Mouse (Mus musculus) liver, adult 2 months (tissue): ENCODE measurements around the gene Rgs12. TPM values are rescaled to one million over a fixed set of nuclear protein-coding genes. Genes with fewer than 3 reads are reported as not detected.

Experiments
- DNase-seq: peaks from one replicate; pipeline ENCODE4 v3.0.0-alpha.2; 2011; ENCODE audit warnings: low read depth, low spot score; ENCODE audit errors: extremely low read depth
- H3K27ac ChIP-seq: fragments of 200-500 bp; replicated peaks from 2 replicates; pipeline ENCODE4 v1.5.1; 2012; ENCODE audit warnings: low read depth, mild to moderate bottlenecking, control low read depth, inconsistent platforms, low read length; ENCODE audit not compliant: insufficient read depth
- H3K27me3 ChIP-seq: fragments of 200-500 bp; 2 replicates; pipeline ENCODE4 v1.6.1; 2012; ENCODE audit warnings: mild to moderate bottlenecking, moderate library complexity, low read length, inconsistent platforms; ENCODE audit not compliant: control insufficient read depth, insufficient read depth
- H3K36me3 ChIP-seq: fragments of 200-500 bp; 2 replicates; pipeline ENCODE4 v1.6.1; 2012; ENCODE audit warnings: low read length, inconsistent platforms; ENCODE audit not compliant: control insufficient read depth, insufficient read depth
- H3K4me1 ChIP-seq: fragments of 200-500 bp; 2 replicates; pipeline ENCODE4 v1.6.1; 2011; ENCODE audit warnings: low read length; ENCODE audit not compliant: control insufficient read depth, insufficient read depth
- H3K4me3 ChIP-seq: fragments of 200-500 bp; 2 replicates; pipeline ENCODE4 v1.5.1; 2011; ENCODE audit warnings: low read depth, mild to moderate bottlenecking, control low read depth, low read length, moderate library complexity; ENCODE audit not compliant: insufficient read depth
- H3K79me2 ChIP-seq: fragments of 200-500 bp; 2 replicates; pipeline ENCODE4 v1.6.1; 2012; ENCODE audit warnings: inconsistent platforms, mild to moderate bottlenecking, low read length, moderate library complexity; ENCODE audit not compliant: control insufficient read depth, insufficient read depth
- H3K9ac ChIP-seq: fragments of 200-500 bp; 2 replicates; pipeline ENCODE4 v1.6.1; 2012; ENCODE audit warnings: low read depth, mild to moderate bottlenecking, control low read depth, inconsistent platforms, low read length
- CTCF ChIP-seq: fragments of 200-500 bp; IDR thresholded peaks from 2 replicates; pipeline ENCODE4 v1.5.1; 2011; ENCODE audit warnings: low read depth, low read length, control low read depth
- POLR2A ChIP-seq: fragments of 200-500 bp; IDR thresholded peaks from 2 replicates; pipeline ENCODE4 v1.6.1; 2011; ENCODE audit warnings: low read length, control low read depth; ENCODE audit not compliant: insufficient read depth; ENCODE audit errors: extremely low read depth
- WGBS: fragments of 180-500 bp; shearing (Covaris S2); methylation state at CpG from one replicate; pipeline ENCODE4 v1.1.7; 2018; 5-methylcytosine and 5-hydroxymethylcytosine counted together
- polyA plus RNA-seq: library from polyadenylated mRNA; depleted of rRNA; stranded (reverse); fragments of >200 nt; gene quantifications from 2 replicates; pipeline ENCODE4 v1.2.3, GENCODE M21; 2012
- total RNA-seq: library from RNA; depleted of rRNA; stranded (reverse); fragments of >200 nt; gene quantifications from 2 replicates; pipeline ENCODE4 v1.2.3, GENCODE M21; 2014

Rgs12 gene
- total and polyA plus RNA-seq, 2 experiments = 4.7 to 6.3 TPM

GRCm38 (mm10) chr5:35069841-35070240 is 120.6 kb downstream of the Rgs12 start:
- no peak for DNase-seq
- no peaks in the 10 kb centered on the region for H3K36me3 ChIP-seq
- no peak overlapping the region for H3K9ac ChIP-seq
- no peaks in the 10 kb centered on the region for H3K27me3 ChIP-seq
- TF ChIP-seq POLR2A (no peak), CTCF (no peak)
- no peak overlapping the region for H3K4me3 ChIP-seq
- H3K27ac ChIP-seq = no peak overlapping the region
- H3K4me1 ChIP-seq = no peaks in the 10 kb centered on the region
- WGBS = 85% methylated on average over 2 of the region's 2 CpGs
- no peaks in the 10 kb centered on the region for H3K79me2 ChIP-seq

GRCm38 (mm10) chr5:35070314-35070713 is 121.1 kb downstream of the Rgs12 start:
- WGBS = 85% methylated on average over 8 of the region's 8 CpGs
- no peaks in the 10 kb centered on the region for H3K79me2 ChIP-seq
- H3K27me3 ChIP-seq = no peaks in the 10 kb centered on the region
- DNase-seq = no peak
- no peak overlapping the region for H3K27ac ChIP-seq
- H3K36me3 ChIP-seq = no peaks in the 10 kb centered on the region
- H3K4me3 ChIP-seq = no peak overlapping the region
- no peaks in the 10 kb centered on the region for H3K4me1 ChIP-seq
- no peak for TF ChIP-seq CTCF
- TF ChIP-seq POLR2A = no peak
- no peak overlapping the region for H3K9ac ChIP-seq

- Histone ChIP-seq H3K27ac (no peak overlapping the region), H3K9ac (no peak overlapping the region), H3K4me3 (no peak overlapping the region), H3K27me3 (no peaks in the 10 kb centered on the region), H3K79me2 (no peaks in the 10 kb centered on the region), H3K36me3 (no peaks in the 10 kb centered on the region), H3K4me1 (no peaks in the 10 kb centered on the region)
- TF ChIP-seq POLR2A (no peak), CTCF (no peak)
- DNase-seq = no peak
- 64% methylated on average over 7 of the region's 7 CpGs for WGBS
These were observed 121.7 kb downstream of the Rgs12 start for GRCm38 (mm10) chr5:35070953-35071352.

- no peak overlapping the region for H3K4me3 ChIP-seq
- H3K27me3 ChIP-seq = no peaks in the 10 kb centered on the region
- H3K36me3 ChIP-seq = no peaks in the 10 kb centered on the region
- TF ChIP-seq POLR2A = no peak
- TF ChIP-seq CTCF = no peak
- H3K9ac ChIP-seq = no peak overlapping the region
- DNase-seq = no peak
- no peaks in the 10 kb centered on the region for H3K79me2 ChIP-seq
- H3K4me1 ChIP-seq = no peaks in the 10 kb centered on the region
- H3K27ac ChIP-seq = no peak overlapping the region
- WGBS = 86% methylated on average over 6 of the region's 6 CpGs
These were observed 122.6 kb downstream of the Rgs12 start for GRCm38 (mm10) chr5:35071855-35072254.

- H3K4me3 ChIP-seq = no peak overlapping the region
- no peak overlapping the region for H3K27ac ChIP-seq
- H3K9ac ChIP-seq = no peak overlapping the region
- no peaks in the 10 kb centered on the region for H3K4me1 ChIP-seq
- TF ChIP-seq CTCF (no peak), POLR2A (no peak)
- WGBS = 77% methylated on average over 11 of the region's 11 CpGs
- no peaks in the 10 kb centered on the region for H3K79me2 ChIP-seq
- DNase-seq = no peak
- no peaks in the 10 kb centered on the region for H3K36me3 ChIP-seq
- H3K27me3 ChIP-seq = no peaks in the 10 kb centered on the region
These were observed 124.0 kb downstream of the Rgs12 start for GRCm38 (mm10) chr5:35073235-35073634.

- no peaks in the 10 kb centered on the region for H3K27me3 ChIP-seq
- DNase-seq = no peak
- no peak overlapping the region for H3K4me3 ChIP-seq
- WGBS = 78% methylated on average over 9 of the region's 9 CpGs
- no peak overlapping the region for H3K27ac ChIP-seq
- H3K4me1 ChIP-seq = no peaks in the 10 kb centered on the region
- no peak for TF ChIP-seq CTCF
- TF ChIP-seq POLR2A = no peak
- H3K79me2 ChIP-seq = no peaks in the 10 kb centered on the region
- H3K36me3 ChIP-seq = no peaks in the 10 kb centered on the region
- no peak overlapping the region for H3K9ac ChIP-seq
These were observed 124.7 kb downstream of the Rgs12 start for GRCm38 (mm10) chr5:35073992-35074391.
